Mouse (Mus musculus): ENCODE measurements around the gene Cenpv. TPM values are rescaled to one million over a fixed set of nuclear protein-coding genes. Genes with fewer than 3 reads are reported as not detected.

Gene Cenpv
- 10 to 100 TPM; 15.4 to 20.4 TPM for total RNA-seq (2021)
- long read RNA-seq, experiment 1, transcript Cenpv-201 (5 exons, 1,032 nt) = major isoform, 27 of 30 reads
- long read RNA-seq, experiment 1, partial matches to known transcripts = 2 of 30 reads
- long read RNA-seq, experiment 1, other reads (novel, unspliced or antisense) = 1 of 30 reads
- long read RNA-seq, experiment 2, transcript Cenpv-201 (5 exons, 1,032 nt) = major isoform, 26 of 31 reads
- long read RNA-seq, experiment 2, partial matches to known transcripts = 1 of 31 reads
- long read RNA-seq, experiment 2, other reads (novel, unspliced or antisense) = 4 of 31 reads

DNA sequence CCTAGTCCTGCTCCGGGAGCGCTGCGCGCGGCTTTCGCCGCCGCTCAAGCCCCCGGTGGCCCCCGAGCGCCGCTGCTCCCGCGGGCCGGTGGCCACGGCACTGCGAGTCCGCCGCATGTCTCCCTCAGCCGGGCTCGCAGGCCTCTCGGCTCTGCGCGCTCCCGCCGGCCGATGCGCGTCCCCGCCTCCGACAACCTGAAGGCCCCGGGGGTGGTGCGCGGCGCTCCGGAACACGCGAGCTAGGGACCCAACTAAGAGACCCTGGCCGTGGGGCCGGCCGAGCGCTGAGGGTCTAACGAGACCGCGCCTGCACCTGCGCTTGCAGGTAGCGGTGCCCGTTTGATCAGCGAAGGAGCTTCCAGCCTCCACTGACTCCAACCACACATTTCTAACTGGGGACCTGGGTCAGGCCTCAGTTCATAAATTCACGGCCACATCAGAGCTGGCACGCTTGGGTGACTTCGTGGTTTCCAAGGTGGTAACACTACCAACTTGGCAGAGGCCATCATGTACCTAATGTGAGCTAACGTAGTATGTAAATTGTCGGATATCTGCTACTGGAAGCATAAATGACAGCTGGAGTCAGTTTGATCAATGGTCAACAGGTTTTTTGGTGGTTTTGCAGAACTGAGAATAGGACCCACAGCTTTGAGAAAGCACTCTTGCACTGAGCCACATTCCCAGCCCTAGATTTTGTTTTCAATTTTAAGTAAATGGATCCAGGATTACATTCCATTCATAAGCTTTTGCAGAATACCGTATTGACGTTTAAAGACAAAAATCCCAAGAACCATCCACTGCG lies at the start of gene Cenpv:
Gene Cenpv (minus strand): TSS at position 173 of the 802 bp plus-strand sequence.
- peak; percentile 73 for DNase-seq
- intact Hi-C loops (cut with DNase I; ENCODE audit: low total_unique reads) = no loop called here

GRCm38 (mm10) chr11:62587034-62587433 lies 48.0 kb upstream of the Cenpv start:
- intact Hi-C loops (cut with DNase I; ENCODE audit: low total_unique reads) = no loop called here
- no peak for DNase-seq

- intact Hi-C loops (cut with DNase I; ENCODE audit: low total_unique reads) = no loop called here
- no peak for DNase-seq
Measured at GRCm38 (mm10) chr11:62584671-62585206, 45.7 kb upstream of the Cenpv start.

DNA sequence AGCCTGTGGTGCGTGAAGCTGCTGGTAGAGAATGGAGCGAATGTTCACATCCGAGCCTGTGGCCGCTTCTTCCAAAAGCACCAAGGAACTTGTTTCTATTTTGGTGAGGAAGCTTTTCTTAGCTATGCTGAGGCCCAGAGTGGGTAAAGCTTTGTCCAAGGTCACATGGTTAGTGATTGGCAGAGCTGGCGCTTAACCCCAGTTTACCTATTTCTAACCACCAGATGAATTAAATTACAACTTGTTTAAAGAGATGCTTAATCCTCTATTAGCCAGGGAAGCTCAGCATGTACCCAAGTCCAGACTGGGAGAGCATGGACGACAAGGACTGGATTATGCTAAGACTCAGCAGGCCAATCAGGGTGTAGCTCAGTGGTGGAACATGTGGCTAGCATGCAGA lies 44.0 kb upstream of the Cenpv start:
- intact Hi-C loops (cut with DNase I; ENCODE audit: low total_unique reads) = no loop called here
- no peak for DNase-seq

- intact Hi-C loops (cut with DNase I; ENCODE audit: low total_unique reads) = no loop called here
- peak; percentile 16 for DNase-seq
Measured at GRCm38 (mm10) chr11:62576530-62577152, 37.6 kb upstream of the Cenpv start.

- peak; percentile 54 for DNase-seq
- intact Hi-C loops (cut with DNase I; ENCODE audit: low total_unique reads) = no loop called here
Measured at GRCm38 (mm10) chr11:62575659-62576438, 36.8 kb upstream of the Cenpv start.

GRCm38 (mm10) chr11:62575297-62575658 lies 36.2 kb upstream of the Cenpv start:
- peak; percentile 83 for DNase-seq
- intact Hi-C loops (cut with DNase I; ENCODE audit: low total_unique reads) = no loop called here

- no peak for DNase-seq
- intact Hi-C loops (cut with DNase I; ENCODE audit: low total_unique reads) = no loop called here
Measured at GRCm38 (mm10) chr11:62574703-62575085, 35.6 kb upstream of the Cenpv start.

DNA sequence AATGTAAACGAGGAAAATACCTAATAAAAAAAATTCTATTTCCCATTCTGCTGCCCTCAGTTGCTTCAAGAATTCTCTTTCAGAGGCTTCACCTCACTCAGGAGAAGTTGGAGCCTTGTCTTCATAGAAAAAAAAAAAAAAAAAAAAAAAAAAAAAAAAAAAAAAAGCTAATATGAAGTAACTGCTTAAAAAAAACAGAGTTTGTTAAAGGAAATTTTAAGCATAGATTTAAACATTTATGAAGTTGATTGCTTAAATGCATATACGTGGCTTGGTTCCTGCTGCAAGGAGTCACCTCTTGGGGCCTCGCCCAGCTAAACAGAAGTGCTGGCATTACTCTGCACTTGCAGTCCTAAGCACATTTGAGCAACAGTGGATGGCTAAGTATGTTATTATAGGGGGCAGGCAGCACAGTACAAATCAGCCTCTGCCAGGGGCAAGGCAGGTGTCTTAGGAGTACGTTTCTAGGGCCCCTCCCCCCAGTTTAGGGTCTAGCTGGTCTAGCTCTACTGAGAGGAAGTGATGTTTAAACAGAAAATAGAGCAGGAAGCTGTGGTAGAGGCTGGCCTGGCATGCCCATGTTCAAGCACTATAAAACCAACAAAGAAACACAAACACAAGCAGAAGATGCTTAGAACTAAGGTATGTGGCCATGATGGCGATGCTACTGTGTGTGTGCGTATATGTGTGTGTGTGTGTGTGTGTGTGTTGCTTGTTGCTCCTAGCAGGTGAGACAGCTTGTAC lies 35.1 kb upstream of the Cenpv start, which contains the start of gene Trpv2:
Gene Trpv2 (plus strand): TSS at position 528 of the 744 bp plus-strand sequence.
- DNase-seq = no peak
- intact Hi-C loops (cut with DNase I; ENCODE audit: low total_unique reads) = no loop called here

DNA sequence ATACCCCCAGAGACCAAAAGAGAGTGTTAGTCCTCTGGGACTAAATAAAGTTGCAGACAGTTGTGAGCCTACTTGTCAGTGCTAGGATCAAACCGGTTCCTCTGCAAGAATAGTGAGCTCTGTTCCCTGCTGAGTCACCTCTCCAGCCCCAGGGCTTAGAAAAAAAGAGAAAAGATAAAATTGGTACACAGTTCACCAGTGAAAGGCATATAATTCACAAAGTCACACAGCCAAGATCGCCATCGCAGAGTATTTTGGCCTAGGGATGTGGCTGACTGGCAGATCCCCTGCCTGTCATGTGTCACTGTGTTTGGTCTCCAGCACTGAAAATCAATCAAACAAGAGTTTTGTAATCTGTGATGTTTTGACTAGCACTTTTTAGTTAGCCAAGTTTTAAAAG lies 29.2 kb upstream of the Cenpv start:
- DNase-seq = no peak
- intact Hi-C loops (cut with DNase I; ENCODE audit: low total_unique reads) = no loop called here

GRCm38 (mm10) chr11:62566211-62566610 lies 27.1 kb upstream of the Cenpv start:
- DNase-seq = no peak
- intact Hi-C loops (cut with DNase I; ENCODE audit: low total_unique reads) = no loop called here

DNA sequence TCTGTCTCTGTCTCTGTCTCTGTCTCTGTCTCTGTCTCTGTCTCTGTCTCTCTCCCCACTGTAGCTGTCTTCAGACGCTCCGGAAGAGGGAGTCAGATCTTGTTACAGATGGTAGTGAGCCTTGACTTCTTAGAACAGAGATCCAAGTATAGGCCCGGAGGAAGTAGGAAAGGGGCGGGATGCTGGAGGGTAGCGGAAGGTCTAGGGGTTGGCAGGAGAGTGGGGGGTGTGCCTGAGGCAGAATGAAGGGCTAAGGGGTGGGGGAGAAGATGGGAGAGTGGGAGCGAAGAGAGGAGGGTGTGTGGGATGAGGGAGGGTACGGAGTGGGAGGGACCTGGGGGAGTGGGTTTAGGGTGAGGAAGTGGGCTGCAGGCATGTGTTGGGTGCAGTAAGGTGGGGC lies 26.7 kb upstream of the Cenpv start:
- intact Hi-C loops (cut with DNase I; ENCODE audit: low total_unique reads) = no loop called here
- no peak for DNase-seq

DNA sequence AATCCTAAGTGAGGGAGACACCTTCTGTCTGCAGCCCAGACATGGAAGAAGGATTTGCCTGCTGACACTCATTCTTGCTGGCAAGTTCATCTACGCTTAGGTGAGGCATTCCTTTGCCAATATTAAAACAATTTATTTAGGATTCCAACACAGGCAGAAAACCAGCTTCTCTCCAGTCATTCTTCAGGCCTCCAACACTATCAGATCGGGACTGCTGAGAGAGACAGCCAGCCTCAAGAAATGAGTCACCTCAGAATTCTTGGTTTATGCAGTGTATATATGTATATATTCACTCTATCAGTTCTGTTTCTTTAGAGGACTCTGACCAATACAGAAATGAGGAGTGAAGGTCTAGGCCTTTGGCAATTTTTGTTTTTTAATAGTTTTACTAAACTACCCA lies 24.5 kb upstream of the Cenpv start:
- intact Hi-C loops (cut with DNase I; ENCODE audit: low total_unique reads) = no loop called here

DNA sequence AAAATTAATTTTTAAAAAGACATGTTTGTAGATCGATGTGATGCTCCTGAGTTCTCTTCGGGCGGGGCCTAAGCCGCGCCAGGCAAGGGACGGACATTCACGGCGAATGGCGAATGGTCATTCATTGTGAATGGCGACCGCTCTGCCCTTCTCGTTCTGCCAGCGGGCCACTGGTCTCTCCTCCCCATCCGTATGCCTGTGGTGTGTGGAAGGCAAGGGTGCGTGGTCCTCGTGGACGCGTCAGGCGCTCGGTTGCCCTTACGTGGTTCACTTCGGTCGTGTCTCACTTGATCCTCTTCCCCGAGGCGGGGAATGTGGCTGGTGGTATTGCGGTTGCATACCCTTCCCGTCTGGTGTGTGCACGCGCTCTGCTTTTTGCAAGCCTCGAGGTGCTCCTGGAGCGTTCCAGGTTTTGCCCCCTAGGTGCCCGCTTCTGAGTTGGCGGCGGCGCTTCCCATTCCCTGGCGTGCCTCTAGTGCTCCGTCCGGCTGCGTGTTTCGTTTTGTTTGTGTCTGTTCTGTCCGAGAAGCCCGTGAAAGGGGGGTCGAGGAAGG lies 21.5 kb upstream of the Cenpv start:
- intact Hi-C loops (cut with DNase I; ENCODE audit: low total_unique reads) = no loop called here

More for the DNA sequence above, 24.5 kb upstream of the Cenpv start:
- DNase-seq = no peak

DNA sequence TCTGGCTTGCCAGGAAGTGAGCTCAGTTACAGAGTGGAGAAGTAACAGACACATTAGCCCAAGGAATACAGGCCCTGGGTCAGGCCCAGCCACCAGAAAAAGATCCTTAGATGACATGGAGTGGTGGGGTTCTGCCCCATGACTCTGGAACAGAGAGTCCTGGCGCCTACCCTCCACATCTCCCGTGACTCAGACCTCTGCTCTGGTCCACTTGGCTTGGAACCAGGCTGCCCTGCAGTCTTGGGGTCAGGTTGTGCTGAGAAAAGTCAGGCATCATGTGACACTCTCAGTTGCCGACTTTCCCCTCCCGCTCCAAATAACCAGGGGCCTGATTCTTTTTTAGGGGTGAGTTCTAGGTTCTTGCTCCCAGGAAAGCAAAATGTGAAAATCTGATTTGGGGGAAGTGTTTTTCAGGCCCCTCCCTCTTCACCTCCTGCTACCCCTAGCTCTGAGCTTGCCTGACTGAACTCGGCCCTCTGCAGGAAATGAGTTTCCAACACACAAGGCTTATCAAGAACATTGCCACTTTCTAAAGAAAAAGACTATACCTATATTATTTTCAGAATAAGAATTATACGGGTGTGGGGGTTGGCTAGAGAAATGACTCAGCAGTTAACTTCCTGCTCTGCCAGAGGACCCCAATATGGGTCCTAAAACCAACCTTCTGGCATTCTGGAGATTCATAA lies 20.0 kb upstream of the Cenpv start:
- intact Hi-C loops (cut with DNase I; ENCODE audit: low total_unique reads) = no loop called here
- DNase-seq = peak; percentile 78

More for the DNA sequence above, 21.5 kb upstream of the Cenpv start:
- peak; percentile 11 for DNase-seq

- intact Hi-C loops (cut with DNase I; ENCODE audit: low total_unique reads) = no loop called here
- DNase-seq = no peak
Measured at GRCm38 (mm10) chr11:62558152-62558551, 19.1 kb upstream of the Cenpv start.

DNA sequence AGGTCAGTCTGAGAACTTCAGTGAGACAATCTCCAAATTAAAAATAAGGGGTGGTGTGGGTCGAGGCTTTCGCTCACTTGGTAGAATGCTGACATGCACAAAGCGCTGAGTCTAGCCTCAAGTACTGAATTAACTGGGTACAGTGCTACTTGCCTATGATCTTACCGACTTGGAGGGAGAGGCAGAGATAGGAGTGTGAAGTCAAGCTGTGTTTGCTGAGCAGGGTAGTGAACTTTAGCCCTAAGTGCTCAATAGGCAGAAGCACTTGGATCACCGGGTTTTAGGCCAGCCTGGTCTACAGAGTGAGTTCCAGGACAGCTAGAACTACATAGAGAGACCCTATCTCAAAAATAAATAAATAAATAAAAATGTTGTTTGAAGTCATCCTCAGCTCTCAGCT lies 18.1 kb upstream of the Cenpv start:
- intact Hi-C loops (cut with DNase I; ENCODE audit: low total_unique reads) = no loop called here

DNA sequence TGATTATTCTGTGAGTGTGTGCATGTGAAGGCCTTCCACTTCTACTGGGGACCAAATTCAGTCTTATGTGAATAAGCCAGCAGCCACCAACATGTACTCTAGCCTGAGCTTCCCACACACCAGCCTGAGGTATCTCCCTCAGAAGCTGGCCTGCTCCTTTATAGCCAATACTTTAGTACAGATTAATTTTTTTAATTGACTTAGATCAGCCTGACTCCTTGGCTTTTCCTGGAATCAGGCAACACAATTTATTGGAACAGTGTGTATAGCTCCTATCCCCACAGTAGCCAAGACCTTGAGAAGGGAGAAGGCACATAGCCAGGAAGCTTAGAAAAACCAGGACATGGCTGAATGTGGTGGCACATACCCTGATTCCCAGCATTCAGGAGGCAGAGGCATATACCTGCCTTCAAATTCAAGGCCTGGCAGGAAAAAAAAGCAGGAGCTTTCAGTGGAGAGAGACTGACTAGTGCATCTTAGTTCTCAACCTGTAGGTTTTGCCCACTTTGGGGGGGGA lies 16.9 kb upstream of the Cenpv start:
- intact Hi-C loops (cut with DNase I; ENCODE audit: low total_unique reads) = no loop called here

More for the DNA sequence above, 18.1 kb upstream of the Cenpv start:
- DNase-seq = no peak

More for the DNA sequence above, 16.9 kb upstream of the Cenpv start:
- DNase-seq = no peak

Data from gastrocnemius, postnatal 14 days (tissue).